Mouse (Mus musculus): Measurements from ENCODE around the gene Rapgef1. TPM values are rescaled to one million over a fixed set of nuclear protein-coding genes. Genes with fewer than 3 reads are reported as not detected.

Rapgef1 gene
- total RNA-seq, 2 experiments from 2014 or later, result 85.1 to 94.1 TPM

DNA sequence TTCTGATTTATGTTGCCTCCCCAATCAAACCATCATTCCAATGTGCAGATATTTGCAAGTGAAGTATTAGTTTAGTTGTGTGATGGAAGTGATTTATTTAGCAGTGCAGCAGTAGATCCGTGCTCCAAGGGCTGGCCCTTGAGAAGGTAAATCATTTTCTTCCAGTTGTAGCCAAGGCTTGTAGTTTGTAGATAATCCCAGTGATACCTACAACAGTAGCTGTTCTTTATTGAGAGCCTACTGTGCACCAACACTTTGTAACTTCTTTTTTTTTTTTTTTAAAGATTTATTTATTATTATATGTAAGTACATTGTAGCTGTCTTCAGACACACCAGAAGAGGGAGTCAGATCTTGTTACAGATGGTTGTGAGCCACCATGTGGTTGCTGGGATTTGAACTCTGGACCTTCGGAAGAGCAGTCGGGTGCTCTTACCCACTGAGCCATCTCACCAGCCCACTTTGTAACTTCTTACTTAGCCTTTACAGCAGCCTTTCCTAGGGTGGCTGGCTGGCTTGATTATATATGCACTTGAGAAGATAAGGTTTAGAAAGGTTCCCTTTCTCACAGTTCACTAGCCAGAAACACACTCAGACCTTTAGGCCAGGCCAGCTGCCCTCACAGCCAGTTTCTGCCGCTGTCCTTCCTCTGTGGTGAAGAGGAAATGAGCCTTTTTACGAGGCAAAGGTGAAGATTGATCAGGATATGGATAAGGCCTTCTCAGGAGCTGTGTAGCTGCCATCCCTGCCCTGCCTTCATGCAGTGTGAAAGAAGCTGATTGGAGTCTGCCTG, 20.6 kb downstream of the Rapgef1 start:
- intact Hi-C loops (cut with DNase I), result no loop called here
- no peak for DNase-seq (ENCODE audit: low spot score)

GRCm38 (mm10) chr2:29641707-29642106, 22.2 kb downstream of the Rapgef1 start:
- intact Hi-C loops (cut with DNase I), result no loop called here
- no peak for DNase-seq (ENCODE audit: low spot score)

DNA sequence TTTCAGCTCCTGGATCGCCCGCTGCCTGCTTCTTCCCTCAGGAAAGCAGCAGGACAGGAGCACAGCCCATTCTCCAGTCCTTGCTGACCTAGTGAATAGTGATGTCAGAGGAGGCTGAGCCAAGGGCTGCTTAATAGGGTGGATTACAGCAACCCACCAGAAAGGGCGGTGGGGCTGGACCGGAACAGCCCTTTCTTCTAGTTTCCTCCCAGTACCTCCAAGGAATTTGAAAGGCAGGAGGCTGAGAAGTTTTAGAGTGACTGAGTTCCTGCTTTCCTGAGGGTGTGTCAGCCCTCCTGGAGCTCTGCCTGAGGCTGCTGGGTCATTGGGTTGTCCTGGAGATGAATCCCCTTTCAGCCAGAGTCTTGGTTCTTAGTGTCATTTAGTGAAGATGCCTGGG, 23.9 kb downstream of the Rapgef1 start:
- peak; percentile 63 for DNase-seq (ENCODE audit: low spot score)
- intact Hi-C loops (cut with DNase I), result no loop called here

- intact Hi-C loops (cut with DNase I), result no loop called here
- DNase-seq (ENCODE audit: low spot score), result no peak
Observed at GRCm38 (mm10) chr2:29645071-29645628, 25.6 kb downstream of the Rapgef1 start.

DNA sequence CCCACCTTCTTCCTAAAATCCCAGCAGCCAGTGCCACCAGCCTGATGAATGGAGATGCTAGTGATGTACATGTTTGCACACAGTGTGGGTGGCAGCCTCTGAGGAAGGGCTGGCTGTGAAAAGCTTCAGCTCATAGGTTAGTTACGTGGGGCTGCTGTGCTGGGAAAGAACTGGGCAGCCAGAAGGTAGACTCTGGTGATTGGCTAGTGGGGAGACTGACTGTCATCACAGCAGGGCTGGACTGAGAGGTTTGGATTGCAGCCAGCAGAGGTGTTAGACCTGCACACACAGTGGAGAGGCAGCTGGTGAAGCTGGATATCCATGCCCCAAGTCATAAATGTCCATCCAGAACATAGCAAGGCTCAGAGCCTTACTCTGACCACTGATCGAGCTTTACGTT, 27.1 kb downstream of the Rapgef1 start:
- no peak for DNase-seq (ENCODE audit: low spot score)
- intact Hi-C loops (cut with DNase I), result no loop called here

- no peak for DNase-seq (ENCODE audit: low spot score)
- intact Hi-C loops (cut with DNase I), result no loop called here
Observed at GRCm38 (mm10) chr2:29647162-29647561, 27.6 kb downstream of the Rapgef1 start.

- no peak for DNase-seq (ENCODE audit: low spot score)
- intact Hi-C loops (cut with DNase I), result loop anchor here (2.0 kb wide), 1 partner anchor 15 kb away; no protein-coding TSS in a partner anchor
Observed at GRCm38 (mm10) chr2:29647808-29648207, 28.3 kb downstream of the Rapgef1 start.

DNA sequence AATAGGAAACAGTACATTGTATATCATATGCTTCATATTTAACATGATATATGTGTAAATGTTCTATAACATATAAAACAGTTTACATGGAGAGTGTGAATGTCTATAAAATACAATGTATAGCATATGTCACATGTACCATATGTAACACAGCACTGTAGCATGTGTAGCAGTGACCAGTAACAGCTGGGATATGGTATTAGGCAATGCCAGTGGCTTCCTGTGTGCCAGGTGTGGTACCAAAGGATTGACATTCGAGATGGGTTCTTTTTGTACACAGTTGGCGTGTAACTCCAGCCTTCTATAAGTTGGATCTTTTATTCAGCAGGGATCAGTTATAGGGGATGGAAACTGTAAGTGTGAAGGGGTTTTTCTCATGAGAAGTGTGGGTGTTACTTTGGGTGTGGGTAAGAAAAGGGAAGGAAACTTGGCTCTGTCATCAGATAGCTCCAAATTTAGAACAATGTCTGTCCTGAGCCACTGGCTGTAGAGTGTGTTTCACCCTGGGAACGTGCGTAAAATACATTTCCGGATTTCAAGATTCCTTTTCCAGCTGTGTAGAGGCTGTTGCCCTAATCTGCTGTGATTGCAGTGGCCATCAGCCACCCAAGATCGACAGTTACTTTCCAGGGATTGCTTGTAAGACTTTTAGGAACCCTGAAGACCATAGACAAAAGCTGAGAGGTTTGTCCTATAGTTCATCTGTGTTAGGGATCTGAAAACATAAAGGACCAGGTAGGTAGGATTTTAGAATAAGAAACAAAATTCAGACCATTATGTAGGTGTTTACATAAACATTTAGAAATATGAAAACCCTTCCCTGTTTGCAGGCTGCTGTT, 29.7 kb downstream of the Rapgef1 start:
- intact Hi-C loops (cut with DNase I), result loop anchor here (1.0 to 2.0 kb wide), 2 partner anchors 16 to 30 kb away; partner anchors contain the start of gene Rapgef1
- no peak for DNase-seq (ENCODE audit: low spot score)

DNA sequence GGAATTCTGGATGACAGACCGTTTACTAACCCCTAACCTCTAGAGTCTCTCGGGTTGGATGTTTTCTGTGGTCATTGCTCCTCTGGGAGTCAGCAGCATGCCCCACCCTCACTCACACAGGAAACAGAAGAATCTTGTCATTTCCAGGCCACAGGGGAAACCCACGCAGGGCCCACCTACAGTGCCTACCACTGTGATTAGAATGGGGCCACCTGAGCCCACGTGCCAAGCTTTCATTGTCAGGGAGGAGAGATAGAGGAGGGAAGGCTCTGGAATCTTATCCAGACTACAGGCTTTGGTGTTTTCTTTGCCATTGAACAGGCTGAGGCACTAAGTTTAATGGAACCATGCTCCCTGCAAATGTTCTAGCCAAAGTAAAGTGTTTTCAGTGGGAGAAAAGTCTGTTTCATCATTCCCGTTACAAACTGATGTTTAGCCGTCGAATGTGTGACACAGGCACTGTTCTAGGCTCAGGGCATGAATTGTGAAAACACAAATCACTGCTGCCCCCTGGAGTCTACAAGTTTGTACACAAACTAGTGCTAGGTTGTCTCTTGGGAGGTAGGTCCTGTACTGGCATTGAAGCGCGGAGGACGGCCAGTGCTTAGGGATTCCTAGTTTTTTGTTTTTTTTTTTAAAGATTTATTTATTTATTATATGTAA, 30.4 kb downstream of the Rapgef1 start:
- DNase-seq (ENCODE audit: low spot score), result no peak
- intact Hi-C loops (cut with DNase I), result loop anchor here (1.0 to 2.0 kb wide), 2 partner anchors 17 to 31 kb away; partner anchors contain the start of gene Rapgef1

GRCm38 (mm10) chr2:29651876-29652275, 32.4 kb downstream of the Rapgef1 start:
- DNase-seq (ENCODE audit: low spot score), result no peak
- intact Hi-C loops (cut with DNase I), result no loop called here

DNA sequence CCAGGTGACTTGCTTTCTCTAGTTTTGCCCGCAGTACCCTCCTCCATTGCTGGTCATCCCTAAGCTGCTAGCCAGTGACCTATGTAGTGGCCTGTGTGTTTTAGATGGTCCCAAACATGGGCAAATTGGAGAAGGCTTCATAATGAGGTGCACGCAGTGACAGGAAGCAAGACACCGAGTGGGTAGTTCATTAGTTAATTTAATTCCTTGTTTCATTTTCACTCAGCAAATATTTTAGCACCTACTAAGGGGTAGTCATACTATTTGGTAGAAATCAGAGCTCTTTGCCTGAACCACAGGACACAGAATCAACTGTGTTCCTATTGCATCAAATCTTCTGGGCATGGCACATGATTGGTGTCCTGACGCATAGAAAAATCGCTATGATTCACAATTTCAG, 35.9 kb downstream of the Rapgef1 start:
- intact Hi-C loops (cut with DNase I), result no loop called here
- DNase-seq (ENCODE audit: low spot score), result no peak

GRCm38 (mm10) chr2:29656095-29656494, 36.6 kb downstream of the Rapgef1 start:
- intact Hi-C loops (cut with DNase I), result no loop called here
- no peak for DNase-seq (ENCODE audit: low spot score)

DNA sequence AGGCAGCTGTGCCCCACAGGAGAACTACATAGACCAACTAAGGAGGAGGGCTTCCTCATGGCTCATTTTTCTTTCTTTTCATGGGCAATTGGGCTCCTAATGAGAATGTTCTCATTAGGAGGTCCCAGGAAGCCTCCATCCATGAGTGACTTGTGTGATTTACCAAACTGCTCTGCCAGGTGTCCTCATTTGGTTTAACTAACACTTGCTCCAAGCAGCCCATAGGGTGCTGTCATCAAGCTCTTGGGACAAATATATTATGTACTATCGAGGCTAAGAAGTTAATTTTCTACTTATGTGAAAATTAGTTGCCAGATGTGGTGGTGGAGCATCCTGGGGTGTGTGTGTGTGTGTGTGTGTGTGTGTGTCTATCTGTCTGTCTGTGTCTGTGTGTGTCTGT, 37.6 kb downstream of the Rapgef1 start:
- intact Hi-C loops (cut with DNase I), result no loop called here
- DNase-seq (ENCODE audit: low spot score), result no peak

DNA sequence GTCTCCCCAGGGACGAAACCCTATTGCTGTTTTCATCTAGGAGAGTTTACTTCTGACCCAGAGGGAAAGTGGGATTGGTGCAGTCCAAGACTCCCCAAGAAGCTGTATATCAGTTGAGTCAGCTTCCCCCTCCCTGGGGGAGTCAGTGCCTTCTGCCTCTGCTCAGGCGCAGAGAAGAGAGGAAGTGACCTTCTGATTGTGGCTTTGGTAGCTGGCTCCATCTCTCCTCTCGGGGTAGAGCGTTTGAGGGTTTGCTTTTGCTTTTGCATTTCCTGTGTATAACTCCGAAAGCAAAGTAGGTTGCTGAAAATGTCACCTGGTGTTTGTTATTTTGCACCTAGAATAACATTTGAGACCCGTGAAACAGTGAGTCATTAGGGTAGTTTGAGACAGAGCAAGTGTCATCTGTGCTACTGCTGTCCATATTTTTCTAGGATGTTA, 42.3 kb downstream of the Rapgef1 start:
- no peak for DNase-seq (ENCODE audit: low spot score)
- intact Hi-C loops (cut with DNase I), result no loop called here

DNA sequence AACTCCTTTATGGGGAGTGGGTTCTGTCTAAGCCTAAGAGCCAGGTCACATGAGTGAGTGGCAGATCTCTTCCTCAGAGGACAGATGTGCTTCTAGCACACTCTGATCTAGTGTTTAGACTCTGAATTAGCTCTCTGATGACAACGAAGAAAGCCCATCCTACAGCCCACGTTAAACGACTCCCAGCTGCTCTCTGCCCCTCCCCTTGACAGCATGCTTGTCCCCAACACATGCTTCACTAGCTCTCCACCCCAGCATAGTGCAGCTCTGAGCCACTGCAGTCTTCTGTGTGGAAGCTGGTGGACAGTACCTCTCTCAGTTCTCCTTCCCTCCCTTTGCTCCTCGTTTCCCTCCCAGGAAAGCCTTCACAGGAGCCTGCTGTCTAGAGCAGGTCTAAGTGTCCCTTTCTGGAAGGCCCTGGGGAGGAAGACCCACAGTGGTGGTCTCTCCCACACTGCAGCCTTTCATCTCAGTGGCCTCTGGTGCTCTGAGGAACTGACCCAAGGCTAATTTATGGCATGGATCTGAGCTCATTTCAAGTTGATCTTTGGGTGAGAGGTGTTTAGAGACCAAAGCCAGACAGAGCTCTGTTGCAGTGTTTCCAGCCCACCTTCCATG, 43.8 kb downstream of the Rapgef1 start:
- intact Hi-C loops (cut with DNase I), result no loop called here
- DNase-seq (ENCODE audit: low spot score), result no peak

- no peak for DNase-seq (ENCODE audit: low spot score)
- intact Hi-C loops (cut with DNase I), result no loop called here
Observed at GRCm38 (mm10) chr2:29665421-29665820, 45.9 kb downstream of the Rapgef1 start.

DNA sequence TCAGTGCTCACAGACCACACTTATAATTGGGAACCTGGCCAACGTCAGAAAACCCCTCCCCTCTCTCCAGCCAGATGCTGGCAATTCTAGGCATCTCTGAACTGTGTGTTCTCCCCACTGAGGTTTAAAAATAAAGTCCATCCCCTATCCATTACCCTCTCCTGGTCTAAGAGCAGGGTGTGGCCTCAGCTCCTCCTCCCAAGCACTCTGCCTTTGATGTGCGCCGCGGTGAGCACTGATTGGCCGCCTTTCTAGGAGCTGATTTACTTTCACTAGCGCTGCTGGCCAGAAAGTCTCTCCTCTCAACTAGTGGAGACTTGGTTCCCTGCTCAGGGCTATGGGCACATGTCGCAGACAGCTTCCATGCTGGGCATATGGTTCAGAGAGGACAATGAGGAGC, 47.1 kb downstream of the Rapgef1 start:
- no peak for DNase-seq (ENCODE audit: low spot score)
- intact Hi-C loops (cut with DNase I), result no loop called here

GRCm38 (mm10) chr2:29667109-29667508, 47.6 kb downstream of the Rapgef1 start:
- intact Hi-C loops (cut with DNase I), result no loop called here
- DNase-seq (ENCODE audit: low spot score), result no peak

- intact Hi-C loops (cut with DNase I), result loop anchor here (2.0 kb wide), 1 partner anchor 49 kb away; the partner anchor contains the start of gene Rapgef1
Observed at GRCm38 (mm10) chr2:29668011-29668691, 48.6 kb downstream of the Rapgef1 start.

More at GRCm38 (mm10) chr2:29668011-29668691, 48.6 kb downstream of the Rapgef1 start:
- DNase-seq (ENCODE audit: low spot score), result no peak
